Mouse (Mus musculus) liver, embryonic 11.5 days (tissue): ENCODE results near the gene Trpm6. TPM values are rescaled to one million over a fixed set of nuclear protein-coding genes. Genes with fewer than 3 reads are reported as not detected.

ENCODE experiments used
- ATAC-seq: fragments of 200-750 bp; cut with Nextera tagmentation; replicated peaks from 2 replicates; pipeline ENCODE4 v1.8.0; 2017; ENCODE audit warnings: moderate number of reproducible peaks, mild to moderate bottlenecking, moderate TSS enrichment, moderate library complexity; ENCODE audit not compliant: low FRiP score
- DNase-seq: peaks from one replicate; pipeline ENCODE4 v3.0.0-alpha.2; 2017; ENCODE audit warnings: low spot score
- H3K27ac ChIP-seq: fragments of 300-500 bp; sonication (generic); 2 replicates; pipeline ENCODE4 v1.5.1; 2014; ENCODE audit warnings: mild to moderate bottlenecking, low read depth, low read length, control low read depth
- H3K27me3 ChIP-seq: fragments of 300-500 bp; sonication (generic); replicated peaks from 2 replicates; pipeline ENCODE4 v1.6.1; 2014; ENCODE audit warnings: low read length, mixed read lengths; ENCODE audit not compliant: control insufficient read depth, insufficient read depth
- H3K36me3 ChIP-seq: fragments of 300-500 bp; sonication (generic); 2 replicates; pipeline ENCODE4 v1.6.1; 2014; ENCODE audit warnings: mild to moderate bottlenecking, low read length, moderate library complexity, mixed read lengths; ENCODE audit not compliant: control insufficient read depth, insufficient read depth
- H3K4me1 ChIP-seq: fragments of 300-500 bp; sonication (generic); replicated peaks from 2 replicates; pipeline ENCODE4 v1.6.1; 2014; ENCODE audit warnings: low read length, mixed read lengths; ENCODE audit not compliant: control insufficient read depth, insufficient read depth
- H3K4me2 ChIP-seq: fragments of 300-500 bp; sonication (generic); 2 replicates; pipeline ENCODE4 v1.6.1; 2014; ENCODE audit warnings: mild to moderate bottlenecking, control low read depth, moderate library complexity
- H3K4me3 ChIP-seq: fragments of 300-500 bp; sonication (generic); 2 replicates; pipeline ENCODE4 v1.5.1; 2014; ENCODE audit warnings: low read depth, low read length, control low read depth
- H3K9ac ChIP-seq: fragments of 300-500 bp; sonication (generic); 2 replicates; pipeline ENCODE4 v1.6.1; 2014; ENCODE audit warnings: low read depth, low read length, control low read depth
- H3K9me3 ChIP-seq: fragments of 300-500 bp; sonication (generic); 2 replicates; pipeline ENCODE4 v1.6.1; 2016; ENCODE audit warnings: low read length, inconsistent platforms, mixed read lengths; ENCODE audit not compliant: control insufficient read depth
- WGBS: fragments of 180-500 bp; shearing (Covaris S2); extraction: QIAGEN DNeasy Blood & Tissue Kit; methylation state at CpG from one replicate; pipeline ENCODE4 v1.1.7; 2014; 5-methylcytosine and 5-hydroxymethylcytosine counted together
- polyA plus RNA-seq: library from polyadenylated mRNA; unstranded; fragments of >200 nt; fragmentation: Nextera tagmentation; extraction: Ambion mirVana; gene quantifications from 2 replicates; pipeline ENCODE4 v1.2.1, GENCODE M21; 2014

The Trpm6 gene
- polyA plus RNA-seq, 1 experiment from 2014 or later: 0.15 TPM

GRCm38 (mm10) chr19:18846336-18846735 lies 96.6 kb downstream of the Trpm6 start:
- Histone ChIP-seq H3K4me1 (no peaks in the 10 kb centered on the region), H3K9me3 (no peaks in the 10 kb centered on the region), H3K9ac (no peak overlapping the region), H3K4me3 (no peak overlapping the region), H3K27me3 (no peaks in the 10 kb centered on the region), H3K4me2 (no peak overlapping the region), H3K36me3 (no peaks in the 10 kb centered on the region), H3K27ac (no peak overlapping the region)
- 87% methylated on average over 4 of the region's 4 CpGs for WGBS
- ATAC-seq (no peak), DNase-seq (no peak)

GRCm38 (mm10) chr19:18868311-18868710 lies 118.5 kb downstream of the Trpm6 start:
- 57% methylated on average over 4 of the region's 4 CpGs for WGBS

GRCm38 (mm10) chr19:18872792-18873569 lies 123.2 kb downstream of the Trpm6 start:
- Histone ChIP-seq H3K4me3 (no peak overlapping the region), H3K36me3 (no peaks in the 10 kb centered on the region), H3K27ac (no peak overlapping the region), H3K4me2 (no peak overlapping the region), H3K27me3 (no peaks in the 10 kb centered on the region), H3K9me3 (no peaks in the 10 kb centered on the region), H3K4me1 (no peaks in the 10 kb centered on the region), H3K9ac (no peak overlapping the region)
- 65% methylated on average over 6 of the region's 6 CpGs for WGBS
- no peak for ATAC-seq
- DNase-seq: no peak

More at GRCm38 (mm10) chr19:18868311-18868710, 118.5 kb downstream of the Trpm6 start:
- Histone ChIP-seq H3K36me3 (no peaks in the 10 kb centered on the region), H3K4me2 (no peak overlapping the region), H3K27ac (no peak overlapping the region), H3K27me3 (no peaks in the 10 kb centered on the region), H3K9me3 (no peaks in the 10 kb centered on the region), H3K4me3 (no peak overlapping the region), H3K9ac (no peak overlapping the region), H3K4me1 (no peaks in the 10 kb centered on the region)
- no peak for DNase-seq
- no peak for ATAC-seq

- Histone ChIP-seq H3K4me1 (no peaks in the 10 kb centered on the region), H3K4me3 (no peak overlapping the region), H3K36me3 (no peaks in the 10 kb centered on the region), H3K9me3 (no peaks in the 10 kb centered on the region), H3K9ac (no peak overlapping the region), H3K4me2 (no peak overlapping the region), H3K27me3 (no peaks in the 10 kb centered on the region), H3K27ac (no peak overlapping the region)
- ATAC-seq: no peak
- 76% methylated on average over 16 of the region's 16 CpGs for WGBS
- no peak for DNase-seq
Observed at GRCm38 (mm10) chr19:18873709-18874644, 124.2 kb downstream of the Trpm6 start.

GRCm38 (mm10) chr19:18879264-18879663 lies 129.5 kb downstream of the Trpm6 start:
- Histone ChIP-seq H3K9me3 (no peaks in the 10 kb centered on the region), H3K4me1 (no peaks in the 10 kb centered on the region), H3K4me3 (no peak overlapping the region), H3K36me3 (no peaks in the 10 kb centered on the region), H3K9ac (no peak overlapping the region), H3K27ac (no peak overlapping the region), H3K27me3 (no peaks in the 10 kb centered on the region), H3K4me2 (no peak overlapping the region)
- DNase-seq: no peak
- no peak for ATAC-seq
- WGBS: 66% methylated on average over 4 of the region's 4 CpGs

GRCm38 (mm10) chr19:18881162-18881561 lies 131.4 kb downstream of the Trpm6 start:
- no peak overlapping the region for H3K4me2 ChIP-seq
- 84% methylated on average over 5 of the region's 5 CpGs for WGBS
- no peaks in the 10 kb centered on the region for H3K9me3 ChIP-seq
- no peaks in the 10 kb centered on the region for H3K36me3 ChIP-seq
- no peak overlapping the region for H3K9ac ChIP-seq
- H3K27me3 ChIP-seq: no peaks in the 10 kb centered on the region
- no peak overlapping the region for H3K27ac ChIP-seq
- H3K4me1 ChIP-seq: no peaks in the 10 kb centered on the region
- ATAC-seq: no peak
- no peak for DNase-seq
- no peak overlapping the region for H3K4me3 ChIP-seq

- DNase-seq (no peak), ATAC-seq (no peak)
- H3K27ac ChIP-seq: no peak overlapping the region
- no peak overlapping the region for H3K9ac ChIP-seq
- H3K4me2 ChIP-seq: no peak overlapping the region
- no peaks in the 10 kb centered on the region for H3K27me3 ChIP-seq
- no peaks in the 10 kb centered on the region for H3K4me1 ChIP-seq
- 52% methylated on average over 11 of the region's 11 CpGs for WGBS
- H3K4me3 ChIP-seq: no peak overlapping the region
- H3K9me3 ChIP-seq: no peaks in the 10 kb centered on the region
- no peaks in the 10 kb centered on the region for H3K36me3 ChIP-seq
Observed at GRCm38 (mm10) chr19:18887646-18888407, 138.0 kb downstream of the Trpm6 start.

GRCm38 (mm10) chr19:18888491-18889116 lies 138.8 kb downstream of the Trpm6 start:
- Histone ChIP-seq H3K4me1 (no peaks in the 10 kb centered on the region), H3K4me3 (no peak overlapping the region), H3K36me3 (no peaks in the 10 kb centered on the region), H3K4me2 (no peak overlapping the region; the same call in 1 of the 2 replicates), H3K27ac (no peak overlapping the region), H3K27me3 (no peaks in the 10 kb centered on the region), H3K9me3 (no peaks in the 10 kb centered on the region), H3K9ac (no peak overlapping the region)
- WGBS: 49% methylated on average over 13 of the region's 13 CpGs
- no peak for DNase-seq
- no peak for ATAC-seq
